Mouse (Mus musculus): ENCODE measurements at regions not wholly inside any gene's neighbourhood (a gene's known extent, or its start where the extent isn't known, plus 50 kb on each side); places are given as distances from the start of the nearest gene placed in this dataset.

GRCm38 (mm10) chr4:12538694-12539121, 366.9 kb upstream of the Fam92a start:
- TF ChIP-seq MYOG (IDR thresholded peaks at IDR 0.05; ENCODE audit: control insufficient read depth, extremely low read depth, insufficient read length) (no peak), CEBPB (IDR thresholded peaks at IDR 0.05; ENCODE audit: low read depth) (no peak), CTCF (IDR thresholded peaks at IDR 0.05; ENCODE audit: control insufficient read depth, insufficient read depth, insufficient read length) (no peak)
